ENCODE assay signal across 15 mouse cellular contexts in genomic region chr7:118766834-118767224, GRCm38 (mm10). TPM values are rescaled to one million over a fixed set of nuclear protein-coding genes. Genes with fewer than 3 reads are reported as not detected.
DNase-seq lines count a peak whose midpoint lies in the region; ATAC-seq lines count a peak whose summit lies in the region.
"Had no signal": no experiment of that assay in that cellular context is flagged by ENCODE, and none has a peak within 500 bp of the region (broad histone marks: within the 10 kb centered on the region; RNA-seq: fewer than 3 reads in every experiment).

No protein-coding gene starts in this region.

- DNase-seq in forebrain, embryonic 10.5 days (ENCODE audit: extremely low spot score, low spot score), result no peak
- no peak for DNase-seq in neural tube, embryonic 10.5 days (ENCODE audit: extremely low spot score, low spot score)
- no peak for DNase-seq in hindbrain, embryonic 14.5 days (ENCODE audit: low spot score)
- no peak for DNase-seq in retina, embryonic 14.5 days (ENCODE audit: low spot score)
- no peak for DNase-seq in lung, postnatal 25 days (ENCODE audit: low spot score)
- DNase-seq: liver, embryonic 13.5 days had no signal

- no peak overlapping the region for H3K4me3 ChIP-seq in forebrain, embryonic 13.5 days
- no peak overlapping the region for H3K4me3 ChIP-seq in forebrain, embryonic 10.5 days
- no peak overlapping the region for H3K4me3 ChIP-seq in neural tube, embryonic 12.5 days
- no peak overlapping the region for H3K4me3 ChIP-seq in hindbrain, embryonic 14.5 days (replicated peaks; ENCODE audit: low read length)
- H3K4me3 ChIP-seq: embryonic facial prominence, embryonic 13.5 days; hindbrain, embryonic 15.5 days; limb, embryonic 13.5 days; liver, embryonic 13.5 days; myocyte had no signal

- no peak overlapping the region for H3K9ac ChIP-seq in forebrain, embryonic 13.5 days
- no peak overlapping the region for H3K9ac ChIP-seq in neural tube, embryonic 12.5 days
- H3K9ac ChIP-seq in hindbrain, embryonic 14.5 days, result peak overlapping the region; percentile 33; the same call in 1 of the 2 replicates
- H3K9ac ChIP-seq: embryonic facial prominence, embryonic 13.5 days; hindbrain, embryonic 15.5 days; limb, embryonic 13.5 days; liver, embryonic 13.5 days; lung, embryonic 14.5 days had no signal

- peak overlapping the region; percentile 48 for H3K27ac ChIP-seq in forebrain, embryonic 13.5 days
- no peak overlapping the region for H3K27ac ChIP-seq in forebrain, embryonic 10.5 days
- no peak overlapping the region for H3K27ac ChIP-seq in neural tube, embryonic 12.5 days
- peak overlapping the region; percentile 66; the same call in 1 of the 2 replicates for H3K27ac ChIP-seq in hindbrain, embryonic 14.5 days
- H3K27ac ChIP-seq: embryonic facial prominence, embryonic 13.5 days; hindbrain, embryonic 15.5 days; kidney, postnatal 0 days; limb, embryonic 13.5 days; liver, embryonic 13.5 days had no signal

- H3K27me3 ChIP-seq in forebrain, embryonic 13.5 days, result no peaks in the 10 kb centered on the region
- H3K27me3 ChIP-seq in forebrain, embryonic 10.5 days (ENCODE audit: poor library complexity, severe bottlenecking), result no peaks in the 10 kb centered on the region
- H3K27me3 ChIP-seq in neural tube, embryonic 12.5 days (replicated peaks), result no peaks in the 10 kb centered on the region
- H3K27me3 ChIP-seq in hindbrain, embryonic 14.5 days (ENCODE audit: control insufficient read depth, insufficient read depth, low read length), result no peaks in the 10 kb centered on the region
- H3K27me3 ChIP-seq: embryonic facial prominence, embryonic 13.5 days; hindbrain, embryonic 15.5 days; limb, embryonic 13.5 days; liver, embryonic 13.5 days had no signal

- H3K4me1 ChIP-seq in forebrain, embryonic 13.5 days, result peaks cover 7% of the 10 kb centered on the region
- no peaks in the 10 kb centered on the region; the same call in 1 of the 2 replicates for H3K4me1 ChIP-seq in forebrain, embryonic 10.5 days
- H3K4me1 ChIP-seq in neural tube, embryonic 12.5 days, result no peaks in the 10 kb centered on the region
- H3K4me1 ChIP-seq in hindbrain, embryonic 14.5 days (replicated peaks; ENCODE audit: control insufficient read depth, insufficient read depth, low read length), result 0 out of 2 replicates have a peak, but pooled peaks cover 5% of the 10 kb centered on the region
- H3K4me1 ChIP-seq: embryonic facial prominence, embryonic 13.5 days; limb, embryonic 13.5 days had no signal

- WGBS in forebrain, embryonic 13.5 days, result 86% methylated on average over 5 of the region's 5 CpGs
- WGBS in forebrain, embryonic 10.5 days, result 94% methylated on average over 5 of the region's 5 CpGs
- WGBS in neural tube, embryonic 12.5 days, result 84% methylated on average over 5 of the region's 5 CpGs
- WGBS in hindbrain, embryonic 14.5 days, result 74% methylated on average over 5 of the region's 5 CpGs

- no peaks in the 10 kb centered on the region for H3K9me3 ChIP-seq in forebrain, embryonic 13.5 days (replicated peaks)
- no peaks in the 10 kb centered on the region for H3K9me3 ChIP-seq in forebrain, embryonic 10.5 days
- H3K9me3 ChIP-seq in neural tube, embryonic 12.5 days, result no peaks in the 10 kb centered on the region
- no peaks in the 10 kb centered on the region for H3K9me3 ChIP-seq in hindbrain, embryonic 14.5 days (ENCODE audit: control insufficient read depth, low read length)
- H3K9me3 ChIP-seq: embryonic facial prominence, embryonic 13.5 days; hindbrain, embryonic 15.5 days; limb, embryonic 13.5 days; liver, embryonic 13.5 days had no signal

- ATAC-seq in forebrain, embryonic 13.5 days, result 0 out of 2 replicates have a peak, but pooled peaks have one; percentile 14
- ATAC-seq in neural tube, embryonic 12.5 days (ENCODE audit: low FRiP score, low read depth), result 0 out of 2 replicates have a peak, but pooled peaks have one; percentile 9
- ATAC-seq in hindbrain, embryonic 14.5 days (ENCODE audit: low FRiP score), result no peak
- ATAC-seq: intestine, postnatal 0 days had no signal

- H3K4me2 ChIP-seq in forebrain, embryonic 13.5 days, result no peak overlapping the region
- no peak overlapping the region for H3K4me2 ChIP-seq in neural tube, embryonic 12.5 days (replicated peaks)
- H3K4me2 ChIP-seq in hindbrain, embryonic 14.5 days (replicated peaks), result no peak overlapping the region; the same call in 1 of the 2 replicates
- H3K4me2 ChIP-seq: embryonic facial prominence, embryonic 13.5 days; limb, embryonic 13.5 days; liver, embryonic 13.5 days; lung, embryonic 14.5 days had no signal

- peaks cover 24% of the 10 kb centered on the region for H3K36me3 ChIP-seq in forebrain, embryonic 13.5 days (ENCODE audit: poor library complexity, severe bottlenecking)
- H3K36me3 ChIP-seq in forebrain, embryonic 10.5 days (replicated peaks), result peaks cover 24% of the 10 kb centered on the region
- H3K36me3 ChIP-seq in neural tube, embryonic 12.5 days, result peaks cover 29% of the 10 kb centered on the region
- peaks cover 70% of the 10 kb centered on the region for H3K36me3 ChIP-seq in hindbrain, embryonic 14.5 days (replicated peaks; ENCODE audit: control insufficient read depth, insufficient read depth)

RNA-seq across cellular contexts. Expression of gene Vps35l, which starts 26.8 kb away (rescaled TPM):
- polyA plus RNA-seq in forebrain, embryonic 13.5 days (2015; fragmentation: Nextera tagmentation; extraction: Ambion mirVana), result 78.8 and 84.2 TPM in 2 replicates
- polyA plus RNA-seq in forebrain, embryonic 10.5 days (2016; fragmentation: Nextera tagmentation; extraction: Ambion mirVana), result 63.1 and 67.2 TPM in 2 replicates
- polyA plus RNA-seq in neural tube, embryonic 12.5 days (2016; fragmentation: Nextera tagmentation; extraction: Ambion mirVana), result 86.2 and 87.2 TPM in 2 replicates
- polyA plus RNA-seq in hindbrain, embryonic 14.5 days (2014; fragmentation: Nextera tagmentation; extraction: Ambion mirVana), result 93.9 and 101 TPM in 2 replicates

RNA-seq across cellular contexts. Expression of gene Ccp110, which starts 54.5 kb away (rescaled TPM):
- polyA plus RNA-seq in forebrain, embryonic 13.5 days (2015; fragmentation: Nextera tagmentation; extraction: Ambion mirVana), result 33.0 and 42.9 TPM in 2 replicates
- polyA plus RNA-seq in forebrain, embryonic 10.5 days (2016; fragmentation: Nextera tagmentation; extraction: Ambion mirVana), result 44.2 and 45.9 TPM in 2 replicates
- 34.2 and 34.6 TPM in 2 replicates for polyA plus RNA-seq in neural tube, embryonic 12.5 days (2016; fragmentation: Nextera tagmentation; extraction: Ambion mirVana)
- polyA plus RNA-seq in hindbrain, embryonic 14.5 days (2014; fragmentation: Nextera tagmentation; extraction: Ambion mirVana), result 18.5 and 18.7 TPM in 2 replicates

Comparison
In these comparisons a context has a peak if more than half of its experiments do, and no peak if none do; other contexts are left out.
1. H3K27ac ChIP-seq: peak in forebrain, embryonic 13.5 days (single experiment) and hindbrain, embryonic 14.5 days (single experiment); none in forebrain, embryonic 10.5 days (single experiment) and neural tube, embryonic 12.5 days (single experiment).